Mouse (Mus musculus) layer of hippocampus, postnatal 25 days (tissue): ENCODE results near the gene Mrps21. TPM values are rescaled to one million over a fixed set of nuclear protein-coding genes. Genes with fewer than 3 reads are reported as not detected.
A peak's percentile ranks its signal among the peaks of the same experiment; 100 is the strongest.

Experiments used
- DNase-seq, 2 experiments: peaks; one replicate each; pipeline ENCODE4 v3.0.0; 2022; ENCODE audit warnings: mixed read lengths in 2 of 2, low spot score in 1 of 2; ENCODE audit errors: extremely low spot score in 1 of 2
- total RNA-seq, 2 experiments: library from RNA; stranded (reverse); gene quantifications; 2 replicates each; pipeline ENCODE4 v1.2.3; 2021

Gene Mrps21
- total RNA-seq, 2 experiments from 2014 or later, result 151 to 172 TPM

DNA sequence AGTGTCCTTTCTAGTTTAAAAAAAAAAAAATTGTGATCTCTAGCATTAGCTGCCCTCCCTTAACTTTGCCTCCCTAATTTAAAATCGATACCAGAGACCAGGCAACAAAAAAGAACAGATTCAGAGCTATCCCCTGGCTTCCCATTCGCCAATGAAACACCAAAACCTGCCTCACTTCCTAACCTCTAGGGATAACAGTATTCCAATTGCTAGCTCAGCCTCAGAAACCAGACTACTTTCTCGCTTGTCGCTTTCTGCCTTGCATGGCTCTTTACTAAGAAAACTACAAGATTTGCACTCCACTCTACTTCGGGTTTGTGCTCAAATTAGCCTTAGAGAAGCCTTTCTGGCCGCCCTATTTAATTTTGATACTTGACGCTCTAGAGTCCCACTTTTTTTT is 15.2 kb downstream of the Mrps21 start:
- no peak for DNase-seq

DNA sequence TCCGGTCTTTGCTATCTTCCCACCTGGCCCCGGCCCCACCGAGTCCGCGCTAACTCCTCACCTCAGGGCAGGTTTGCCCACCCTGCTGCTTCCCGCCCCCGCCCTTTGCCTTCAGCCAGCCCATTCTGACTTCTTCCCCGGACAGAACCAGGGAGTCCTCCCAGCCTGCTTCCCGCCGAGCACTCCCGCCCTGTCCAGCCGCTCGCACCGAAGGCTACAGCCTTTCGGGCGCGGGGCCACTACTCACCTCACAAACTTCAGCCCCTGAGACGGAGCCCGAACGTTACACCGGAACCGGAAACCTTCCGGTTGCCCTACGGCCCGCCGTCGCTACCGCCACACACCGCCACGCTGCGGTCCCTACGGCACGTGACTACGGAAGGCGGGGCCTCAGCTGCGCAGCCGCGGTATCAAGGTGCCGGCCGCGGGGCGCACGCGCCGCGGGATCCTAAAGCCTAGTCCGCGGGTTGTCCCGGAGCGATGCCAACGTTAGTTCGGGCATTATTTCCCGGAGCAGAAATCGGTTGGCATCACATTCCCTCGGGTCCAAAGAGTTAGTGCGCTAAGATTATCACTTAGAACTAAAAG is 15.7 kb downstream of the Mrps21 start, which contains the start of gene Prpf3:
Gene Prpf3, minus strand, starts transcription at position 384 of the 588 bp plus-strand sequence.
- DNase-seq, result peak; percentile 85 to 86

DNA sequence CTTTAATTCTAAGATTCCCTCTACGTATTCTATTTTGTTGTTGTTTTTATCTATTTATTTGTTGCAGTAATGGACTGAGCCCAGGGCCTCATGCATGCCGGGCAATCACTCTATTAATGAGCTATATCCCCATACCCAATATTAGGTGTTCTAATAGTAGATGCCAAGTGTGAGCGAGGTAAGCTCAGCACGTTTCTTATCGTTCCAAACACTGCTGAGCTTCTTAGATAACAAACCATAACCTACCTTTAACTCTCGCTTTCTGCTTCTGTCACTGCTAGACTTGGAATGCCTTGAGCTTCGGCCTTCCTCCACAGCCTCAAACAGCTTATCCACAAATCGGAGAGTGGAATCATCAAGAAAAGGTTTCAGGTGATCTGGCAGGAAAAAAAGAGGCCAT is 20.0 kb downstream of the Mrps21 start:
- DNase-seq, result no peak

DNA sequence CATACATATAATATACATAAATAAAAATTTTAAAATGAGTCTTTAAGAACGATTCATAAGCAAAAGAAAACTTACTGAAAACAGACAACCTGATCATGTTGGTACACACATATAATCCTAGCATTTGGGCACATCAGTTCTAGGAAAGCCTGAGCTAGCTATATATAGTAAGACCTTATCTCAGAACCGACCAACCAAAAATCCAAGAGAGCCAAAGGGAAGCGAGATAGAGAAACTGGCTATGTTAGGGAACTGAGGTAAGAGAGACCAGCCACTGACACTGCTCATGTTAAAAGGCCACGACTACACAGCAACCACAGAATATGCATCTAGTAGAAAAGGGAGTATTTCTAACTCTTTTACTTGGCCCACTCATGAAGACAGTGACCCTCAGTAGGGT is 20.7 kb downstream of the Mrps21 start:
- no peak for DNase-seq

DNA sequence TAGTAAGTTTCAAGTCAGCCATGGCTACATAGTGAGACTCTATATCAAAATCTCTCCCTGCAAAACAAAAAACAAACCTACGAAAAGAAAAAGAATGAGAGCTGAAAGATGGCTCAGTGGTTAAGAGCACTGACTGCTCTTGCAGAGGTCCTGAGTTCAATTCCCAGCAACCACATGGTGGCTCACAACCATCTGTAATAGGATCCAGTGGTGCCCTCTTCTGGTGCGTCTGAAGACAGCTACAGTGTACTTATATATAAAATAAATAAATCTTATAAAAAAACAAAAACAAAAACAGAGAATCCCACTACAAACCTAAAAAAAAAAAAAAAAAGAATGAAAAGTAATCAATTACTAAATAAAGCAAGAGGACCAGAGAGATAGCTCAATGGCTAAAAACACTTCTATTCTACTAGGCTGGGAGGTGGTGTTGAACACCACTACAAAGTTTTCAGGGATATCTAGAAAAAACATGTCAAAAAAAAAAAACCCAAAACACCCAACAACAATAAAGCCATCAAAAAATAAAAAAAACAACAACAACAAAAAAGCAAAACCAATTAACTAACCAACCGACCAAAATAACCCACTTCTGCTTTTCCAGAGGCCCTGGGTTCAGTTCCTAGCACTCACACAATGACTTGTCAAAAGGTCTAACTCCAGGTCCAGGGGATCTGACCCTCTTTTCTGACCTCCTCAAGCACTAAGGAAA is 28.7 kb downstream of the Mrps21 start:
- DNase-seq, result no peak

DNA sequence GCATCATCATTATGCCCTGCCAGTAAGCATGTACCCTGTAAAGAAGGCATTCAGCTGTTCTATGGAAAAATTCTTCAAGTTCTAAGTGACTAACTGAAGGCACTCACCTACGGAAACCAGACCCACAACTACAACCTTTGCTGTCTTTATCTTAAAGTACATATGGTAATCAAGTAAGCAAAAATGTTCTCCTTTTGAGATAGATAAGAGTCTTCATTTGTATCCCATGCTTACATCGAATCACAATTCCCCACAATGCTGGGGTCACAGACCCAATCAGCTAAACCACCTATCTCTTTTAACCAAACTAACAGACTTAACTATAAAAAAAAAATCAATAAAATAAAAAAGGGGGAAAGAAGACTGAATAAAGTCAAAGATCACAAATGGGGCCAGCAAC is 32.1 kb downstream of the Mrps21 start:
- no peak for DNase-seq

DNA sequence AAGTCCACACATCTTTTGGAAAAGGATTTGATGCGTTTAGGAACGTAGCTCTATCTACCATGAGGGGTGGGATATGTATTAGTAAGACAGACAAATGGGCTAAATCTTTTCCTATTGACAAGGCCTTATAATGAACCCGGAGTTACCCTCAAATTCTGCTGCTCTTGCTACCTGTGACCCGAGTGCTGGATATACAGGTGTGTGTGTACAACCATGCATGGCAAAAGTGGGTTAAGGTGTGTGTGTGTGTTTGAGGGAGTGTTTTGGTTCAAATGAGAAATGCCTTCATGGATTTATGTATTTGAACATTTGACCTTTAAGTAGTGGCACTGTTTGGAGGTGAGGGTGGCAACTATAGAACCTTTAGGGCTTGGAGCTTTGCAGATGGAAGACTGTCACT is 42.3 kb downstream of the Mrps21 start:
- no peak for DNase-seq

DNA sequence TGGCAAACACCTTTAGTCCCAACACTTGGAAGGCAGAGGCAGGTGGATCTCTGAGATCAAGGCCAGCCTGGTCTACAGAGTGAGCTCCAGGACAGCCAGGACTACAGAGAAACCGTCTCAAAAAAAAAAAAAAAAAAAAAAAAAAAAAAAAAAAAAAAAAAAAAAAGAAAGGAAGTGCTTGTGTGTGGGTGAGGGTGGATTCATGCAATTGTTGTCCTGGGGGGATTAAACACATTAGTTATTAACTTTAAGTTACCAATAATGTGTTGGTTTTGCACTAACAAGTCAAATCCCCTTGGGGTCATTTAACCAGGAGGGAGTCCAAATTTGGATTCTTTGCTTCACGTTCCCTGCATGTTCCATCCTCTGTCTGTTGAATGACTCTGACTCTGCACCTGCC is 45.0 kb downstream of the Mrps21 start:
- no peak for DNase-seq

DNA sequence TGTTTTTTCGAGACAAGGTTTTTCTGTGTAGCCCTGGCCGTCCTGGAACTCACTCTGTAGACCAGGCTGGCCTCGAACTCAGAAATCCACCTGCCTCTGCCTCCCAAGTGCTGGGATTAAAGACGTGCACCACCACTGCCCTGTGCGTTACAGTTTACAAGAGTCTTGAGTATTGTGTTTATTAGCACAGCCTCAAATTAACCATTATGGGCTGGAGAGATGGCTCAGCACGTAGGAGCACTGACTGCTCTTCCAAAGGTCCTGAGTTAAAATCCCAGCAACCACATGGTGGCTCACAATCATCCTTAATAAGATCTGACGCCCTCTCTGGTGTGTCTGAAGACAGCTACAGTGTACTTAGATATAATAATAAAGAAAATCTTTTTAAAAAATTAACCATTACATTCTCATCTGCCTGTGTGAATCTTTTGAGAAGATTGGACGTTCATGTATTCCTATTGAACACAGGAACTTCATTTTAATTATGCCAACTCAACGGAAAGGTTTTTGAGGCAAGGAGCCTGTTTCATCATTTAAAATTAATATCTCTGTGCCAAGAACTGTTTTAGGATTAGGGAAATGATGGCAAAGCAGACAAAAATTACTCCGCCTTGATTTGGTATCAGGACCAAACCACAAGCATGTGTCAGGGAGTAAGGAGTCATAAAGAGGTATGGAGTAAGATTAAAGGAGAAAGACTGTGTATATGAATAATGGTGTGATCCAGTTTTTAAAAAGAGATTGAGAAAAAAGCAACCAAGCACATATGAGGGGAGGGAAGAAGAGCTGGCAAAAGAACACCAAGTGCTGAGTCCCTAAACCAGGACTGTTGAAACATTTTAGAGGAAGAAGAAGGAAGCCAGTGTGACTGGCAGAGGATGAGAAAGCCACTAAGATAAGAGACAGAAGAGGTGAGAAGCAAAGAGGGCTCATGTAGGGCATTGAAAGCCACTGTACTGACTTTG is 51.0 kb downstream of the Mrps21 start:
- no peak for DNase-seq

DNA sequence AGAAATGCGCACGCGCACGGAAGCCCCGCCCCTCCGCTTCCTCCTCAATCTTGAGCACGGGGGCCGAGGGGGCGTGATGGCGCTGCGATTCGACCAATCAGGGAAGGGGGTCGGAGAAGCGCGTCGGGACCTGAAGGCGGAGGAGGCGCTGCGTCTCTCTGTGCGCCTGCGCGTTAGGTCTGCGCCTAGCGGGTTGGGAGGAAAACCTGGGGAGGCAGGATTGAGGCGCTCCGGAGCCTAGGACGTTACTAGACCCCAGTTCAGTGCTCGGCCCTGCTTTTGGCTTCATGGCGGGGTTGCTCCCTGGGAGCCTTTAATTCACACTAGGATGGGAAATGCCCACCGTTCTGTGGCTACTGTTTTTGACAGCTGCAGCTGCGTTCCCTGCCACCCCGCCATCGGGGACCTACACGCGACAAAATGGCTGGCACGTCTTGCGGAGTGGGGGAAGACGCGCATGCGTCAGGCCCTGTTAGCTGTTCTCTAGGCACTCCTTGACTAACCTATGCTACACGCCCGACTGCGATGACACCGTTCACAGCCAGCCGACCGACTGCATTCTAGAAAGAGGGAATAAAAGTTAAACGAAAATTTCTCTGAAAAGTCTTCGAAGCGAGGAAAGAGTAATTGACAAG is 51.9 kb downstream of the Mrps21 start:
- peak; percentile 94 to 98 for DNase-seq

DNA sequence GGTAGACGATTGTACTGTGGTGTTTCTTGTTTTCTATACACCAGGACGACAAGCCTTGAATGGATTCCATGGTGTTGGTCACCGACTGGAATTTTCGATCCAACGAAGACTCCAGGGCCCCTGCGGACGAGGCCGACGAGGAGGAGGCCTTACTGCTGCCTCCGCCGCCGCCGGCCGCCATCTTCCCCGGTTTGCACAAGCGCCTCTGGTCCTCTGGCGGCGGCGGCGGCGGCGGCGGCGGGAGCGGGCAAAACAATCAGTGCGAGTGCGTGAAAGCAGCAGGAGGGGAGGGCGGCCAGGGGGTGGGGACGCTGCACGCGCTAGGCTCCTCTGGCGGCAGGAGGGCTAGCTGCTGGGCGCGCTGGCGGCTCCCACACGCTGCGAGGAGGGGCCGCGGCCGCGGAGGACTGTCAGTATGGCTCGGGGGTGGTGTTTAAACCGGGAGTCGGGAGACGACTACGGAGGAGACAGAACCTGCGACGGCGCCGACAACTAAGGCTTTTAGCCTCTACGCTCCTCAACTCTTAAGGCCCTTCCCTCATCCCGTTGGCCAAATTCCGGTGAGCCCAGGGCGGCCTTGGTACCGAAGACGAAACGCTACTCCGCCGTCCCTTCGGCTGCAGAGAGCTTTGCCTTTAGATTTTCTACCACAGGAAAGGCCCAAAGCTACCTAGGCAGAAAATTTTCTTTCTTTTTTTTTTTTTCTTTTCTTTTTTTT is 52.6 kb downstream of the Mrps21 start, which contains the start of gene Rprd2:
Gene Rprd2, minus strand, starts transcription at position 293 of the 718 bp plus-strand sequence.
- peak; percentile 71 to 73 for DNase-seq

DNA sequence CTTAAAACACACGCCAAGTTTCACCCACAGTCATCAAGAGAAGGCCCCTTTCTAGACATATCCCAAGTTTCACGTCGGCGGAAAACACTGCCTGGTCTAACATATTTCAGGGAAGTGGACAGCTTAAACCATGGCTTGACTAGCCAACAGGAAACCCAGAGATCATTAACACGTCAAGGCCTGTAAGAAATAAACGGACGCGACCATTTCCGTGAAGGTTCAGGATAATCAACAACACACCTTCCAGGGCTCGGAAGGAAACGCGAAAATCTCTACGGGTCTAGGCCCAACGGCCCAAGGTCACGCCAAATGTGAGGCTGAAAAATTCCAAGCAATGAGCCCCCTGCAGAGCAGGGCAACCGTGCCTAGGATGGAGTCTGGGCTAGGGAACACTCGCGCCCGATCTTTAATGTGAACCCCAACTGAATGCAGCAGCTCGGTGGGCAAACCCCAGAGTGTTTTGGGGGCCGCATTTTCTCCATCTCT is 53.2 kb downstream of the Mrps21 start:
- peak in 1 of 2 experiments; percentile 35 for DNase-seq

DNA sequence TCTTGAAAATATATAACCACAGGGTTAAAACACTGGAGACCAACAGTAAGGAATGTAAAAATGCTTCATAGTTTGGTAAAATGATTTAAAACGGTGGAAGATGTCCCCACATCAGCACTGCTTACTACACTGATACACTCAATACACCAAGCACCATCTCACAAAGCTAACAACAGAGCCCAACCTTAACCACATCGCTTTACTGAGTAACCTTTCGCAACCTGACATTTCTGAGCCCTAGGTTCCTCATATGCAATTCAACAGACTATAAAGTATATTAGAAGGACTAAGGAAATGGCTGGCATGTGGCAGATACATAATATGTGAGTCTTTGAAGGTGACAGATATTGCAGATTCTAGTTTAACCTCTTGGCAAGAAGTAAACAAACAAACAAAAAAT is 54.6 kb downstream of the Mrps21 start:
- no peak for DNase-seq

Other genes starting within 250 kb of the Mrps21 start
- gene Ensa, start 246.5 kb downstream of the Mrps21 start, total RNA-seq, result 100 to 1,000 TPM; 298 to 321 TPM
- 10 to 100 TPM; 54.6 to 61.6 TPM for gene Mcl1, start 212.7 kb downstream of the Mrps21 start, total RNA-seq
- 1 to 10 TPM; 3.7 to 4.0 TPM for gene Adamtsl4, start 183.6 kb downstream of the Mrps21 start, total RNA-seq
- gene Ecm1, start 131.9 kb downstream of the Mrps21 start, total RNA-seq, result 1 to 10 TPM; 7.8 to 10.0 TPM
- 10 to 100 TPM; 37.8 to 44.3 TPM for gene Tars2, start 111.3 kb downstream of the Mrps21 start, total RNA-seq
- gene Rprd2, start 52.7 kb downstream of the Mrps21 start, total RNA-seq, result 10 to 100 TPM; 62.3 to 69.6 TPM
- 10 to 100 TPM; 29.2 to 33.7 TPM for gene Prpf3, start 15.6 kb downstream of the Mrps21 start, total RNA-seq
- gene Ciart, start 10.7 kb upstream of the Mrps21 start, total RNA-seq, result 10 to 100 TPM in 1 of 2 experiments, 1 to 10 TPM in 1; 9.4 to 11.5 TPM
- gene BC028528, start 20.5 kb upstream of the Mrps21 start, total RNA-seq, result 1 to 10 TPM; 4.2 to 6.5 TPM
- gene Aph1a, start 22.4 kb upstream of the Mrps21 start, total RNA-seq, result 10 to 100 TPM; 71.6 to 76.2 TPM
- gene Car14, start 33.2 kb upstream of the Mrps21 start, total RNA-seq, result 10 to 100 TPM; 12.7 to 13.4 TPM
- gene Anp32e, start 57.7 kb upstream of the Mrps21 start, total RNA-seq, result 10 to 100 TPM; 73.8 to 73.9 TPM
- 10 to 100 TPM; 37.0 to 41.3 TPM for gene Plekho1, start 124.5 kb upstream of the Mrps21 start, total RNA-seq
- 10 to 100 TPM; 42.2 to 45.0 TPM for gene Vps45, start 186.9 kb upstream of the Mrps21 start, total RNA-seq
- 10 to 100 TPM; 31.9 to 33.6 TPM for gene Otud7b, start 233.0 kb upstream of the Mrps21 start, total RNA-seq